Mouse (Mus musculus) naive thymus-derived CD4-positive, alpha-beta T cell, adult 2 months (primary cell): ENCODE results near the gene Ccdc88b.

ENCODE experiments used
- DNase-seq: peaks from one replicate; pipeline ENCODE4 v3.0.0-alpha.2; 2011; ENCODE audit warnings: low read depth

The Ccdc88b gene

DNA sequence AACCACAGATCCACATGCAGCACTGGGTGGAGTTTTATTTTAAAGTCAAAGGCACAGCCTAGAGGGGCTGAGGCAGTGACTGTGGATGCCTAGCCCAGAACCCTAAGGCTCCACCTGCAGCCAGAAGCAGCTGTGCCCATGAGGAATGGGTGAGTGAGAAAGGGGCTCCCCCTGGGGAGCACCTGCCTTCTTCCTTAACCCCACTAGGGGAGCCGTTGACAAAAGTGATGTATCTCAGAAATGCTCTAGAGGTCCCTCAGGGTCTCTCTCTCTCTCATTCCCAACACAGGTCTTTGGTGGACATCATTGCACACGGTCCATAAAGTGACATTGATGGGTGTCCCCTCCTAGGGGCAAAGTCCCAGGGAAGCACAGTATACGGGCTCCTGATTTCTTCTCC is 28.9 kb downstream of the Ccdc88b start:
- no peak for DNase-seq

DNA sequence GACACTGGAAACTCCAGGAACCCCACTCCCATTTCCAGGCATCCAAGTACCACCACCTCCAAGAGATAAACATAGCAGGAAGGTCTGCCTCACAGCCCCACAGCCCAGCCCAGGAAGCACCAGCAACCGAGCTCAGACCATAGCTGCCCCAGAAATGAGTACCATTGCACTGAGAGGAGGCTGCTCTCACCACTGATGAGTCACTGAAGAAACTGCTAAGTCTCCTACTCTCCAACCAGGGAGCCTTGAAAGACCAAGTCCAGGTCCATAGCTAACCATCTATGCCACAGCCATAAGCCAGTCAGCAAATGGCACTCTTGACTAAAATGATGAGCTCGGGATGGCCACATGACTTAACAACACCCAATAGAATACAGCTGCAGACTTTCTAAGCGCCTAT is 31.4 kb downstream of the Ccdc88b start:
- DNase-seq, result no peak

DNA sequence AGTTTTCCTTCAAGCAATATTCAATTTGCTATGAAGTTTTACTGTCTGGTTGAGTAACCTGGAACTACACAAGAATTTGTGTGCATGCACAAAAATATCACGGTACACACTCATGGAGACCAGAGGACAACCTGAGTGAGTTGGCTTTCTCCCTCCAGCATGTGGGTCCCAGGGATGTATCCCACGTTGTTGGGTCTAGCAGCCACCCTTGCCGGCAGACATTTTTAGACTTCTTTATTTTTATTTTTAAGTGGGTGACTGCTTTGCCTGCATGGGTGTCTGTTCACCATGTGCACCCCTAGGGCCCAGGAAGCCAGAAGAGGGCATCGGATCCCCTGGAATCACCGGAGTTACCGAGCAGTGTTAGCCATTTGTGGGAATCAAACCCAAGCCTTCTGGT is 32.6 kb downstream of the Ccdc88b start:
- DNase-seq, result no peak

DNA sequence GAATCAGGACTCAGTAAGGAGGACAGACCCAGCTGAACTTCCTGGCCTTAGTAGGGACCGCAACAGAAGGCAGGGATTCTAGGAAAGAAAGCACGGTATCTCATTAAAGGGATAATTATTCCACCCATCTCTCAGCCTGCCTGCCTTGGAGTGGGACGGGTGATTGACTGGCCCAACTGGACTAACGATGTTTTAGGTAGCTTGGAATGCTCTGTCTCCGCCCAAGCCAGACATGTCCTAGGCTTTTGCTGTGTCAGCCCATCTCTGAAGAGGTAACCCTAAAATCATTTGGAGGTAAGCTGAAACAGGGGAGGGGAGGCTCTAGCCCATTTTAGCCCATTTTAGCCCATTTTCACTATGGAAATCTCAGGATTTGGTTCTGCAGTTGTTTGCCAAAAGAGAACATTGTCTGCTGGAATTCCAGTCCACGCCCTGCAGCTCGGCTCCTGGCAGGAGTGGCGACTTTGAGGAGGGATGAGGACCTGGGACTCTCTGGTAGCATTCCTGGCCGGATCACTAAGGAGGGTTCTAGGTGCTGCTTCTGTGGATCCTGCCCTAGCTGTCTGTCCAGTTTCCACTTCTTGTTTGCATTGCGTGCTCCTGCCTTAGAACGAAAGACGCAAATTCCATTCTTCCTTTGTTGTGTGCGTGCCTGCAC is 37.3 kb downstream of the Ccdc88b start:
- no peak for DNase-seq

DNA sequence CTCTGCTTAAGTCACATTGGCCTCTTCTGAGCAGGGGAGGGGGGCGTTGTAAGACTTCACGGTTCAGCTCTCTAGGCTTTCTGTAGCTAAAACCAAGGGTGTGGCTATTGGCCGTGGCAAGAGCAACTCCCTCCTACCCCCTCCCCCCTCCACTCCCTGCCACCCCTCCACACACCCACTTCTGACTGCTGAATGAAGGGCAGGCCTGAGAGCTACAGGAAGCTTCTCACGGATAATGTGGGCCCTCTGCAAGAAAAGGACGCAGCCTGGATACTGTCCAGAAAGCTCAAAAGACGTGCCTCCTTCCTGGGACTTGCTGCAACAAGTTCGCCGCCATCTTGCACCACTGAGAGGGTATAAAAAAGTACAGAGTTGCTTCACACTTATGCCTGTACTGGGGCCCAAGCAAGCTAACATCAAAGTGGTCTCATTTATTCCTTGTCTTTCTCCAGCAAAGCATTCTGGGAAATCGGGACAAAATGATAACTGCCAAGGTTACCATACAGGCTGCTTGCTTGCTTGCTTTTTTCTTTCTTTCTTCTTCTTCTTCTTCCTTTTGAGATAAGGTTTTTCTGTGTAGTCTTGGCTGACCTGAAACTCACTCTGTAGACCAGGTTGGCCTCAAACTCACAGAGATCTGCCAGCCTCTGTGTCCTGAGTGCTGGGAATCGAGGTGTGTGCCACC is 38.7 kb downstream of the Ccdc88b start:
- no peak for DNase-seq

DNA sequence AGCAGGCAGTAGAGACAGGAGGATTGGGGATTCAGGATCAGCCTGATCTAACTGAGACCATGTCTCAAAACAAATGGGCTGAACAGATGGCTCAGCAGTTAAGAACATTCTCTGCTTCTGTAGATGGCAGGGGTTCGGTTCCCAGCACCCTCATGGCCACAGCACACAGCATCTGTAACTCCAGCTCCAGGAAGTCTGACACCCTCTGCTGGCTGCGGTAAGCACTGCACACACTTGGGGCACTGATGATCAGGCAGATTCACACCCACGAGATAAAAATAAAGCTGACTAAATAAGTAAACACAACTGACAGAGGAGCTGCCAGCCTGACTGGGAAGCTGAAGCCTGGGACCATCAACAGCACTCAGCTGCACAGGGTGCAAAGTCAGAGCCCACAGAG is 43.1 kb downstream of the Ccdc88b start:
- DNase-seq, result no peak

DNA sequence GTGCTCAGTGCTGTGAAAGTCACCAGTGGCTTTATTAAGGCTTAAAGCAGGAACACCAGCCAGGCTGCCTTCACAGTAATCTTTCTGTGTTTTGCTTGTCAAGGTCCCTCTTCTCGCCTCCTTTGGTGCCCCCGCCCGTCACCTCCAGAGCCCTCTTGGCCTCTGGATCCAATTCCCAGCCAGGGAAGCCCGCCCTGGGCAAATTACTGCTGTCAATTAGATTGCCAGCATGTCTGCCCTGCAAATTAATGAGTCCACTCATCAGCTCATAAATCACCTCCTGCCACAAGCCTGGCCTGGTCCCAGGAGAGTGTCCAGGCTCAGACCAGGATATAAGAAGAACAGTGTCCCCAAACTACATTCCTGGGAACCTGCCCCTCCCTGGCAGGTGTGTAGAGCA is 43.6 kb downstream of the Ccdc88b start:
- no peak for DNase-seq
